Mouse (Mus musculus): Measurements from ENCODE around the gene Pex5.
A peak's percentile ranks its signal among the peaks of the same experiment; 100 is the strongest.

Gene Pex5

DNA sequence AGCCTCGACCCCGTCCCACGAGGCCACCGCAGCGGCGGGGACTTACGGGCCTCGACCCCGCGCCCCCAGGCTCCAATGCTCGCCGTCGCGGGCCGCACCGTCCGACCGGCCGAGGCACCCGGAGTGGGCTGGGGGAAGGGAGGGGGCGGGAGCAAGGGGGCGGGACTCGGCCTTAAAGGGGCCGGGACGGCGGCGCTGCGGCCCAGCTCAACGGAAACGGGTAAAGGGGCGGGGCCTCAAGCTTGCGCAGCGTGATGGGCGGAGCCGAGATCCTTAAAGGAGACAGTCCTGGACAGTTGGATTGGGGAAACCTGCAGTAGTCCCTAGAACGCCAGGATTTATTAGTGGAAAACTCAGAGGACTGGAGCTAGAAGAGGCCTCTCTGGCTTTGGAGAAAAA is at the start of gene Pex5:
TSS of gene Pex5 (minus strand) at position 141 of the 399 bp plus-strand sequence.
- peak; percentile 94 for DNase-seq

DNA sequence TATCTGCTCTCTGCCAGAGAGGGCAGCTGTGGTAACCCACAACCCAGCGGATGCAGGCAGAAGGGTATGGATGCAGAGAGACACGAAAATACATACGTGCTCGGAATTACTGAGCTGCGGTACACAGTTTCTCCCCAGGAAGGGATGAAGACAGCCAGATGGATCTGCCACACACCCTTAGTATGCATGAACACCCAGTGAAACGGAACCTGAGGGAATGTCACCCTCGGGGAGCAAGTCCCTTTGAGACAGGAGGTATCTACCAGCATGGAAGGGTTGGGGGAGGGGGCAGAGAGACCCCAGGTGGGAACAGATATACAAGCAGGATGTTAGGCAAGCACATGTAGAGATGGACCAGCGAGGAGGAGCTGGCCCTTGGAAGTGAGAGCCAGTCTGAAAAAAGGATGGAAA is 49.0 kb upstream of the Pex5 start:
- DNase-seq = peak; percentile 17 to 32

DNA sequence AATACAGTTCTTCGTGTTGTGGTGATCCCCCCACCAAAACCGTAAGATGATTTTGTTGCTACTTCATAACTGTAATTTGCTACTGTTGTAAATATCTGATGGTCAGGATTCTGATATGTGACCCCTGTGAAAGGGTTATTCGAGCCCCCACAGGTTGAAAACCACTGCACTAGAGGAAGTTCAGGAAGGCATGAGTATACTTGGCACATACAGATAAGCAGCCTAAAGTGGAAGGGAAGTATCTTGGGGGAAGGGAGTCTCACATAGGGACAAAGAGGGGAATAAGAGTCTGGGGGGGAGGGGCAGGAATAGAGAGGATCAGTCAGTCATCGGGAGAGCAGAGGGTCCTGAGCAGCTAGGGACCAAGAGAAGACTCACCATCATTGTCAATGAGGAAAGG is 44.5 kb upstream of the Pex5 start:
- no peak for DNase-seq

DNA sequence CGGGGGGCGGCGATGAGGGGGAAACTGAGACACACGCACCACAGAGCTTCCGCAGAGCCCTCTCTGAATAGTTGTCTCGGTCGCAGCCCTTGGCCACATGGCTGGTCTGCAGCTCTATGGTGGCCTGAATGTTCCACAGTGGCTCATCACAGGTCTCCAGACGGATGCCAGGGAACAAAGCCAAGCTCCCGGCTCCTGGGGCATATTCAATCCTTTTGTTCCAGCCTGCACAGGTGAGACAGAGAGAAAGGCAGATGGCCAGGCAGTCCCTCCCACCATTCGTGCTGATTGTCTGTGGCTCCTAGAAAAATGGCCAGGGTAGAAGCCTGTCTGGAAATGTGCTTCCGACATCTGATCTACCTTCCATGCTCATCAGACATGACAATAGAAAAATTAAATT is 43.6 kb upstream of the Pex5 start:
- DNase-seq = no peak

DNA sequence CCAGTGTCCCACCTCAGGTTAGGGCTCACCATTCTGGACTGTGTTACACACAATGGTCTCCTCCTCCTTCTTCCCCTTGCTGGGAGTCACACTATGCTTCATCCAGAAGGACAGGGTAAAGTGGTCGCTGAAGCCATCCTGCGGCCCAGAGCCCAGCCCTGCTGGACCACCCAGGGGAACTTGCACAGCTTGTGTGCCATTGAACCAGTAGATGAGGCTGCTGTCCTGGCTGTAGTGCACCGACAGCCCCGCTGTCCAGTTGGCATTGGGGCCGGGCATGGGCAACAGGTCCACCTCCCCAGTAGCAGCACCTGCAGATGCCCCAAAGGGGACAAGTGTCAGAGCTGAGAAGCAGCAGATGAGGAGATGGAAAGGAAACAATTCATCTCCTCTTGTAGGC is 43.0 kb upstream of the Pex5 start:
- DNase-seq = no peak

DNA sequence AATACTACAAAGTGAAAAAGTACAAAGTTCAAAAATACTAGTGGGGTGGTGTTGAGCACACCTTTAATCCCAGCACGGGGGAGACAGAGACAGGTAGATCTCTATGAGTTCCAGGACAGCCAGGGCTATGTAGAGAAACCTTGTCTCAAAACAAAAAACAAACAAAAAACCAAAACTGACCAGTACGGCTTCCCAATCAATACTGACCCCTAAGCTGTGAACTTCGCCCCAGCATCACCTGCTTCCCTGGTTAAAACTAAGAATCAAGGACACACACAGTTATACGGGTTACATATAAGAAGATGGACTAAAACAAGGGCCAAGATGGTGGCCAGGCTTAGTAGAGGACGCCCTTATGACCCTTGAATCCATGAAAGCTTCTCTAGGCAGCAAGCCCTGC is 41.4 kb upstream of the Pex5 start:
- no peak for DNase-seq

DNA sequence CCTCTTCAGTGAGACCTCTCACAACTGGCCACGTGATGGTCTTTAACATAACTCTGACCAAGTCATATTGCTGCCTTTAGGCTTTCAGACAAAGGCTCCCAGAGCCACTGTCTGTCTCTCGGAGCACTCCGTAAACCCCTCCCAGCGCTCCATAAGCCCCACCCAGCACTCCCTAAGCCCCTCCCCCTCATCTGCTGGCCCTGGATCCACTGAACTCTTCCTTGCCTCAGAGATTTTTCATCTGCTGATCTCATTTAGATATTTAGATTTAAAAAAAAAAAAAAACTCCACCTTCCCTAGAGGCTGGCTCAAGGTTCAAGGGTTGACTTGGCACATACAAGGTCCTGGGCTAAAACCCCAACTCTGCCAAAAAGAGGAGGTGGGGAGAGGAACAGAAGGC is 38.9 kb upstream of the Pex5 start:
- no peak for DNase-seq

DNA sequence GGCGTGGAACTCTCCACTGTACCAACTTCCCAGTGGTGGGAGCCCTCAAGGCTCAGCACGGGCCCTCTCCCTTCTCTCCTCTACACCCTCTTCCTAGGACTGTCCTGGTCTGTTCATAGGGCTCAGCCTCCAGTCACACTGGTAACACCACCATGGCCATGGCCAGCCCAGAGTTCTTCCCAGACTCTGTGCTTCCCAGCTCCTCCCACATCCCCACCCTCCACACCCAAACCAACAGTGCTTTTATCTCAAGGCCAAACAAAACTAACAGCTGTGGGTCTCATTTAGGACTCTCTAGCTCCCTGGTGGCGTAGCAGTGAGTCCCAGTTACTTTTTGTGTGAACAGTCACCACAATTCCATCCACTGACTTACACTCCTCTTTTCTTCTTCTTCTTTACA is 37.1 kb upstream of the Pex5 start:
- DNase-seq = no peak

DNA sequence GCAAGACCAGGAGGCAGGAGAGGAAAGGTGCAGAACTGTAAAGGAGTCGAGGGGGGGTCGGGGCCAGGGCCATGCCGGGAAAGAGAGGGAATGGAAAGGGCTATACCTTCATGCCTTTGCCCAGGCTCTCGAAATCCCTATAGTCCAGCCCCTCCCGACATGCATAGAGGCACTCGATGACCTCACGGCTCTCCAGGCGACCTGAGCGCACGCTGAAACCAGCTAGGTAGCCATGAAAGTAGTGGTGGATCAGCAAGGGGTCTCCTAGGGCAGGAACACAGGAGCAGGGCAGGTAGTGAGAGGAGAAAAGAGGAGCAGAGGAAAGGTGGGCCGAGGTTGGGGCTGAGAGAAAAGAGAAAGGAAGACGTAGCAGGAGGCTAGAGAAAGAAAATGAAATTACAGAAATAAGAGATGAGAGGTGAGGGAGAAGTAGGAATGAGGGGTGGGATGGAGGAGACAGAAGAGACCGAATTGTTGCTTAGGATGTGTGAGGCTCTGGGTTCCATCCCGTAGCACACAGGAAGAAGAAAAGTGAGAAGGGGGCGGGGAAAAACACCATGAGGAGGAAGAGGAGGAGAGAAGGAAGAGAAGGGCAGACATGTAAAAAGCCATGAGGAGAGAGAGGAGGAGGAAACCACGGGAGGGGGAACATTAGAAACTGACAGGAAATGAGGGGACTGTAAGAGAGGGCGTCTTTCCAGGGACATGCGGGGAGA is 35.0 kb upstream of the Pex5 start:
- DNase-seq = no peak

DNA sequence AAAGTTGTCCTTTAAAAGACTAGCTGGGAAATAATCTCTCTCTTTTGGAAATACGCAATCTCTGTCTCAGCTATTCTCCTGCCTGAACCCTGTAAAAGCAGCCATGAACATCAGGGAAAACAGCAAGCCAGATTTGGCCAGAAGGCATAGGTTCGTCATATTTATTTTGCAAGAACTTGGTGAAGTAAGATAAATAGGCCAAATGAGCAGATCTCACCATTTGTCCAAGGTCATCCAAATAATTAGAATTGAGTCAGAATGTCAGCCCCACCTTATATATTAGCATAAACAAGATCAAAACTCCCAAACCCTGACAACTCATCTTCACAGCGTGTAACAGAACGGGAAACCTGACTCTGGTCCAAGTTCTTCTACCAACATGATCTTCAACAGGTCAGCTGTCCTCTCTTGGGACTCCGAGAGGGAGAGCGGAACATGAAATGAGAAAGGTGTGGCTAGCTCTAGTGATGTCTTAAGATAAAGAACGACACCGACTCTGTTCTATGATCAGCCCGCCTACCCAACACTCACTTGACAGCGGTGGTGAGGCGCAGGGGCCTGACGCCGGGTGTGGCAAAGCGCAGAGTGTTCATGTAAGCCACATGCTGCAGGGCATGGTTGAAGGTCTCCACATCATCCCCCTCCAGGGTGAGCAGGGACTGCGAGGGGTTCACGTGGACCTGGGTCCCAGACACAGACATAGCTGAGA is 34.2 kb upstream of the Pex5 start:
- DNase-seq = no peak

DNA sequence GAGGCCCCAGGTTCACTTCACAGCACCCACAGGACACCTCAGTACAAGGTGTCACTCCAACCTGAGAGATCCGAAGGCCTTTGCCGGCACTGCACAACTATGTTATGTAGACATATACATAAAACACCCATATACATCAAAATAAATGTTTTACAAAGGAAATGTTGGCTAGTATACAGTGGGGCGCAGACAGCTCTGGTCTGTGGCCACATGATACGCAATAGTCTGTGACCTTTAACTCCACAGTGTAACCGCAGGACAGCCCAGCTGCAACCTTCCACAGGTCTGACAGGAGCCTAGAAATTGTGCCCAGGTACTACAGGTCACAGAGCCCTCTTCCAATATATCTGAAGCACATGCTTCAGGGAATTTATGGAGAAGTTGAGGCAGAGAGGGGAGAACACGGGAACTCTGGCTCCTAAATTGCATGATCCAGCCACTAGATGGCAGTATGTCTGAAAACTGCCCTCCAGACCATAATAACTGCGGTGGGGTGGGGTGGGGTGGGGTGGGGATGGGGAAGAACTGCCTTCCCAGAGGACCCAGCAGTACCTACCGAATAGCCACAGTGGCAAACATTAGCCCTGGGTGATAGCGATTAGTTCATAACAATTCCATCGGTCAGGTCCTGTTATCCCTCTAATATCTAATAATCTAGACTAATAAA is 33.5 kb upstream of the Pex5 start:
- no peak for DNase-seq

DNA sequence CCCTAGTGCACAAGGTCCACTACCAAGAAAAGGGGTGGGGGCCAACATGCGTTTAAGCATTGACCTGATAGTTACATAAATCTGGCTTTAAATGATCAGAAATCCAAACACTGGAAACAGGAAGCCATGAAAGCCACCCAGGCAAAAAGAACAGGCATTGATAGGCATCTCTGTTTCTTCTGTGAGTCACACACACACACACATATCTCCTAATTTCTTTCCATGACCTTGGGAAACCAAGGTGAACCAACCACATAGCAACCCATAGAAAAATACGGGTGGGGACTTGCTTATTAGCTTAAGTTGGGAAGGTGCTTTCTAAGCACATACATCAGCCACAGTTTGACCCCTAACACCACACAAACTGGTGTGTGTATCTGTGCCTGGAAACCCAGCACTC is 32.5 kb upstream of the Pex5 start:
- DNase-seq = no peak

DNA sequence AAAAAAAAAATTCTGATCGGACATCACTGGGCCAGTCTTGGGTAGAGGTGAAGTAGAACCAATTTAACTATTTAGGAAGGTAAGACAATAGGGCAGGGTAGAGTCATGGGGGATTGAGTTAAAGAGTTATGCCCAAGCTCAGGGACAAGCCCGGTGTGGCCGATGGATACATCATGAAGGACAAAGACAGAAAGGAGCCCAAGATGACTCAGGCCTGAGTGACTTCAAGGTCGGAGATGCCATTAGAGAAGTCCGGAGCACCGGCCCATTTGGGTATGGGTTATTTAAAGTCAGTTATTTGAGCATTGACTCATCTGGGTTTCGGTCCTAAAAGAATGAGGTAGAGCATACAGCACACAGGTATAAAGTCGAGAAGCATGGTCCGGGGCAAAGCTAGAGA is 31.6 kb upstream of the Pex5 start:
- no peak for DNase-seq

DNA sequence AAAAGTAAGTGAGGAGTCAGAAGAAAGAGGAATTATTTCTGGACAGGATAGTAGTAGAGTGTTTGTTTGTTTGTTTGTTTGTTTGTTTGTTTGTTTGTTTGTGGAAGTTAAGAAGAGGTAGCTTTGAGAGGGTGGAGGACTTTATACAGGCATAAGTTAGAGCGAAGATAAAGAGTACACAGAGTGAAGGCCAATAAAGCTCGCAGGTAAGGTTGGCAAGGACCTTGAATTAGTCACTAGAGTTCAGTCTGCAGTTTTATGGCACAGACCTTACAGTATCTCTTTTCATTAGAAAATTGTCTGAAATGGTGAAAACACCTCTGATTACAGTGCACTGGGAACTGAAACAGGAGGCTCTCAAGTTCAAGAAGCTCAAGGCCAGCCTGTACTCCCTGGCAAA is 31.2 kb upstream of the Pex5 start:
- DNase-seq = no peak

DNA sequence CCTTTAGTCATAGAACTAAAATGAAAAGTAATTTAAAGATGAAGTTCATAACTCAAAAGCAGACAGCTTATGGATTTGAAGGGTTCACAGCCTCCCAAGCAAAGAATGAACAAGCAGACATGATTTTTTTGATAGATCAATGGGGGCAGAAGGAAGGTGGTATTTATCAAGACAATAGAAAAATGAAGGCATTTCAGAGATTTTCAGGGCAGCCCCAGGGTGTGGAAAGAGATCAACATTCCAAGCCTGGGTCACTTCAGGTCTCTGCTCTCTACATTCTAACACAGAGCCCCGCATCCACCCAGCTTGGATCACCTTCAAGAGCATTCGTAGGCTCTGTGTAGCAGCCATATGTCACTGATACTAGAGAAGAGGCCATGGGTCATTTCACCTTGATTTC is 28.5 kb upstream of the Pex5 start:
- no peak for DNase-seq

DNA sequence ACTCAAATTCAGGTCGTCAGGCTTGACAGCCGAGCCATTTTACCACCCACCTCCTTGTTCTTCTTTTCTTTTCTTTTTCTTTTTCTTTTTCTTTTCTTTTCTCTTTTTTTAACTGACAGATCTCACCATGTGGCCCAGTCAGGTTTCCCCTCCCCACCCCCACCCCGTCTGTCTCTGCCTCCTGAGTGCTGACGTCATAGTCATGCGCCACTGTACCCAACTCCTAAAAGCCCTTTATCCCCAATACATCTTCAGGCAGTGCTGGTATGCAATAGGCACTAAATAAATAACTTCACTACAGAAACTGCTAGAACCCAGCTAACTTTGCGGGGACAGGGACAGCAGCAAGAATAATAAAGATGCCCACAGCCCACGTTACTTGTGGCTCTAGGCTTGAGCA is 21.4 kb upstream of the Pex5 start:
- DNase-seq = no peak

DNA sequence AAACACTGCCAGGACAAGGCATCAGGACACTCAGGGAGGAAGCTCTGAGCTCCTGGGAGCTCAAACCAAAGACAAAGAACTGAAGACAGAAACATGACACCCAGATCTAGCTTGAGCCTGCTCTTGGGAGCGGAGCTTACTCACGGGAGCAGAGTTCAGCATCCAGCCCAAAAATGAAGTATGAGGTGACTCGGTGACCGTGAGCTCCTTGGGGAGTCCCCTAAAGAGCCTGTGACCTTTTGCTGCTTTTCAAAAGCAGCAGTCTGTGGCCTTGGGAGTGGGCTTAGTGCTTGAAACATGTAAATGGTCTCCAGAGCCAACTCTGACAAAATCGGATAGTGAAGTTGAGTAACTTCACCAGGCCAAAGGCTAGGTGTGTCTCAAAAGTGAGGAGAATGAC is 20.3 kb upstream of the Pex5 start:
- no peak for DNase-seq

DNA sequence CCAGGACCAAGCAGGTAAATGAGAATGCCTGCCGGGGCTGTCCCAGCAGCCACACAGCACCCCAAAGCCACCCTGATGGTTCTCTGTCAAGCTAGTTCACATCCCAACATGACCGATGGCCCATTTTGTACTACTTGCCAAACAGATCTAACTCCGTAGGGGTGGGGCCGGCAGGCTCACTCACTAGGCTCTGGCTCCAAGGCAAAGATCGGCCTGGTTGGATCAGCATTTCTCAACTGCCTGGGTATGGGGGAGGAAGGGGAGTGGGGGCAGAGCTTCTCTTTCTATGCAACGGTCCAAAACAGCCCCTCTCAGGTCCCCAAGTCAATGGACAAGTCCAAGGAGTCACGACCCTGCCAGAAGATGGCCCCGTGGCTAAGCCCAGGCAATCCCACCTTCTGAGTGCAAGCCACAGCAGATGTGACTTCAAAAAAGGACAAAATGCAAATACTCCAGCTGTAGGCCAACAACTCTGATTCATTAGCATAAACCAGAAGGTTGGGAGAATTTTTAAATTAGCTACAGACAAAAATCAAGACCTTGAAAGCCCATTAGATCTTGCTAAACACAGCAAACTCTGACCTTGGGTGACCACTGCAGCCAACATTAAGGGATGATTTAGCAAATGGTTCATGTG is 18.9 kb upstream of the Pex5 start:
- no peak for DNase-seq

DNA sequence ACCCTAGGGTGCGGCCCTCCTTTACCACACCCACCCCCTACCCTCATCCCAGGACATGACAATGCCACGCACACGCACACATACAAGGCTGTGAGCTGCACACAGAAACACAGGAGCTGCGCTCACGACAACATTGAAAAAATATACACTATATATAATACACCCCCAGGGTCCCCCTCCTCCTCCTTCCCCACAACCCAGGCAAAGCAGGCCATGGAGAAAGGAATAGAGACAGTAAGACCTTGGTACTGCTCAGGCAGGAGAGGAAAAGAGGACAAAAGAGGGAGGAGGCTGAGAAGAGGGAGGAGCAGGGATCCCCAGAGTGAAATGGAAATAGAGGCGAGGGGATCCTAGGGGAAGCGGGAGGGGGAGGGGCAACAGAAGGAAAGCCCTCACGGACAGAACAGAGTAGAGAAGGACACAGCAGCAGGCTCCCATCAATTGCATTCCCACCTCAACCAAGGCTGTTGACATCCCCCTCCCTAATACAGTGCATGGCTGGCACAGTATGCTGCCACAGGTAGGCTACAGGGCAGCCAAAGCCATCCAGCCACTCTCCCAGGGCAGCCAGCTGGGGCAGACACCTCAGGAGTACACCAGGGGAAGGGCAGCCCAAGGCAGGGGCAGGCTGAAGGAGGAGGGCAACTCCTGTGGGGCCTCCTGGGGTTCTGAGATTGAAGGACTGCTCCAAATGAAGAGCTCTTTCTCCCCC is 16.1 kb upstream of the Pex5 start:
- DNase-seq = no peak

DNA sequence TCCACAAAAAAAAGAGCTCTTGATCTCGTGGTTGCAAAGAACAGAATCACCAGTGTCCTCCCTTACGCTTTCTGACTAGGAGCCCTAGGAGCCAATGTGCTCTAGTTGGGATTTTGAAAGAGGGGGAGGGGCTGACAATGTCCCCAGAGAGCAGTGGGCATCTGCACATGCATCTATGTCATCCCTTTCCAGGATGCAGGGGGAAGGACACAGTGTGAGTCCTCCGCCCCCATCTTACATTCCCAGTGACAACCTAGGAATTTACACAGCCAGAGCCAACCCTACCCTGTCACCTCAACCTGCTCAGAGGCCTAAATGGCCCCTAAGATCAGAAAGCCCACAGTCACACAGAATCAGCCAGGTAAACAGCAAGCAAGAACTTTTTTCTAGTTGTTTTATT is 15.5 kb upstream of the Pex5 start:
- DNase-seq = no peak

DNA sequence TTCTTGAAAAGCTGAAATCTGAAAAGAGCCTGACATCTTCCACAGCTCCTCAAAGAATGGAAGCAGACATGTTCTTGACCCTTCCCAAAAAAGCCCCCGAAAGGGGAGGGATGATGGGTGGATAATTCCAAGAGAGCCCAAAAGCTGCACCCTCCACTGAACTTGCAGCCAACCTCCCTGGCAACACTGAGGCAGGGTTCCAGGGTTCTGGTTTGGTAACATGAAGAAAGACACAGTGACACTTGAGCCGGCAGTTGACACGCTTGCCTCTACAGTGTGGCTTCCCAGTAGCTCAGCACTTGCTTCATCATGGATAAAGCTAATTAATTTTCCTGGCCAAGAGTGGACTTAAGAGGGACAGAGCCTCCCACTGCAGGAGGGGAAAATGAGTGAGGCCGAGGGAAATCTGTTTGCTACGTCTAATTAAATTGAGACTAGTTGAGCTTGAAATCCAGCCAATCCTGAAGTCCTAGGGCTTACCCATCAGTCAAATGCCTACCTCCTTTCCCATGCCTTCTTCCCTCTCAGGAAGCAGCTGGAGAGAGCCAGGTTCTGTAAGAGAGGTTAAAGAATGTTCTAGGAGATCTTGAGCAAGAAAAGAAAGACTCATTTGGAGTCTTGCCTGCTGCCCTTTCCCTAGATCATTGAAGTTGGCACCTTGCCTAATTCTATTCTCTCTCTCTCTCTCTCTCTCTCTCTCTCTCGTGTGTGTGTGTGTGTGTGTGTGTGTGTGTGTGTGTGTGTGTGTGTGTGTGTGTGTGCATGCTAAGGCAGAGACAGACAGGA is 13.1 kb upstream of the Pex5 start:
- no peak for DNase-seq

DNA sequence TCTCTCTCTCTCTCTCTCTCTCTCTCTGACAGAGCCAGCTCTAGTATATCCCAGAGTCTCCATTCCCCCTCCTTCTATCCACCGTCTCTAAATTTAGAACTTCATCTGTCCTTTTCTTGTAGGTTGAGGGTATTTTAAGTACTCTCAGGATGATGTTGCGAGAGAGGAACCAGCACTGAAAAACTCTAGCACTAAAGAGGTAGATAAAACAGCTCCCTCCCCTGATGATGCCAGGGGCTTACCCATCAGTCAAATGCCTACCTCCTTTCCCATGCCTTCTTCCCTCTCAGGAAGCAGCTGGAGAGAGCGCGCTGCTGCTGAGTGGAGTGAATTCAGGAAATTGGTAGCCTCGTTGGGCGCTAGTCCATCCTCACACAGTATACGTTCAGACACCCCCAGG is 12.4 kb upstream of the Pex5 start:
- DNase-seq = no peak
